Mouse (Mus musculus) lung, adult 2 months (tissue): ENCODE results near the gene Pdyn.

Source experiments
- CTCF ChIP-seq: fragments of 200-500 bp; IDR thresholded peaks from 2 replicates; pipeline ENCODE4 v1.5.1; 2011; ENCODE audit warnings: mild to moderate bottlenecking, low read length, control low read depth; ENCODE audit not compliant: insufficient read depth
- POLR2A ChIP-seq: fragments of 200-500 bp; IDR thresholded peaks from 2 replicates; pipeline ENCODE4 v1.6.1; 2011; ENCODE audit warnings: low read depth, mild to moderate bottlenecking, control low read depth, low read length, borderline replicate concordance; ENCODE audit errors: extremely low read depth

- TF ChIP-seq CTCF = no peak
- no peak for TF ChIP-seq POLR2A
These were observed 20.6 kb downstream of the Pdyn start for GRCm38 (mm10) chr2:129679066-129679465.
